Mouse (Mus musculus): ENCODE measurements at regions not wholly inside any gene's neighbourhood (a gene's known extent, or its start where the extent isn't known, plus 50 kb on each side); places are given as distances from the start of the nearest gene placed in this dataset.

GRCm38 (mm10) chr15:36893407-36893969 is 114.1 kb downstream of the Zfp706 start:
- no peak overlapping the region for H3K4me3 ChIP-seq (ENCODE audit: insufficient read depth in 1 of 2, low read depth in 2 of 2, low read length in 2 of 2)
- H3K9me3 ChIP-seq (ENCODE audit: control insufficient read depth, low read length), result no peaks in the 10 kb centered on the region
- no peak overlapping the region for H3K27ac ChIP-seq
- H3K4me1 ChIP-seq (replicated peaks; ENCODE audit: control insufficient read depth in 2 of 2, insufficient read depth in 2 of 2, low read length in 1 of 2), result no peaks in the 10 kb centered on the region
- H3K9ac ChIP-seq (replicated peaks), result no peak overlapping the region
- TF ChIP-seq EP300 (IDR thresholded peaks at IDR 0.05; ENCODE audit: low read depth) (no peak), CTCF (IDR thresholded peaks at IDR 0.05; ENCODE audit: low read depth) (no peak)
- ATAC-seq (ENCODE audit: insufficient read depth), result no peak
- H3K36me3 ChIP-seq (replicated peaks; ENCODE audit: control insufficient read depth, insufficient read depth, low read depth), result no peaks in the 10 kb centered on the region
- peaks cover 4% of the 10 kb centered on the region for H3K27me3 ChIP-seq (ENCODE audit: control insufficient read depth, insufficient read depth, low read length)
- no peak overlapping the region for H3K4me2 ChIP-seq (ENCODE audit: low read depth)
- no peak for DNase-seq (ENCODE audit: low read depth in 3 of 3, low spot score in 3 of 3)
- WGBS (ENCODE audit: insufficient replicate concordance), result 49% methylated on average over 4 of the region's 4 CpGs

- Histone ChIP-seq H3K4me3 (ENCODE audit: insufficient read depth in 1 of 2, low read depth in 2 of 2, low read length in 2 of 2) (no peak overlapping the region), H3K9ac (replicated peaks) (no peak overlapping the region), H3K36me3 (replicated peaks; ENCODE audit: control insufficient read depth, insufficient read depth, low read depth) (no peaks in the 10 kb centered on the region), H3K27me3 (ENCODE audit: control insufficient read depth, insufficient read depth, low read length) (peaks cover 4% of the 10 kb centered on the region), H3K4me2 (ENCODE audit: low read depth) (no peak overlapping the region), H3K9me3 (ENCODE audit: control insufficient read depth, low read length) (no peaks in the 10 kb centered on the region), H3K4me1 (replicated peaks; ENCODE audit: control insufficient read depth in 2 of 2, insufficient read depth in 2 of 2, low read length in 1 of 2) (no peaks in the 10 kb centered on the region), H3K27ac (no peak overlapping the region)
- TF ChIP-seq EP300 (IDR thresholded peaks at IDR 0.05; ENCODE audit: low read depth), result no peak
- no peak for TF ChIP-seq CTCF (IDR thresholded peaks at IDR 0.05; ENCODE audit: low read depth)
- DNase-seq (ENCODE audit: low read depth in 3 of 3, low spot score in 3 of 3) (no peak), ATAC-seq (ENCODE audit: insufficient read depth) (no peak)
- WGBS (ENCODE audit: insufficient replicate concordance), result 28% methylated on average over 15 of the region's 15 CpGs
These were observed 114.9 kb downstream of the Zfp706 start for GRCm38 (mm10) chr15:36892576-36893205.

DNA sequence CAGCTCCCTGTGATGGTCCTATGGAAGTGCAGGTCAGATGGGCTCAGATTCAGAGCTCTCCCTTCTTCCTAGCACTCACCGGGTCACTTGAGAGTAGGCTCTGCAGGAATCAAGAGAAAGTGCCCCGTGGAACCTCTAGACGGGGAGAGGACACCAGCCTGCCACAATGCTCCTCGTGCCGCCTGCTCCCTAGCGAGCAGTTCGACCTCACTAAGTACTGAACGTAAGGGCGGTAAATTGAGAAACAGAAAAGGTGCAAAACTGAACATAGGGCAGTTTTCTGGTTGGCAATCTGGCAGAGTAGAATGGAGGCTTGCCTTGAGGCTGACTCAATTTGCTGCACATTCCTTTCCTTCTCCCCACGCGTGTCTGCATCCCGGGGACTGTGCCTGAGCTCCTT is 115.7 kb downstream of the Zfp706 start:
- no peak overlapping the region for H3K27ac ChIP-seq
- WGBS (ENCODE audit: insufficient replicate concordance), result 26% methylated on average over 12 of the region's 12 CpGs
- H3K36me3 ChIP-seq (replicated peaks; ENCODE audit: control insufficient read depth, insufficient read depth, low read depth), result no peaks in the 10 kb centered on the region
- DNase-seq (ENCODE audit: low read depth in 3 of 3, low spot score in 3 of 3) (no peak), ATAC-seq (ENCODE audit: insufficient read depth) (no peak)
- H3K27me3 ChIP-seq (ENCODE audit: control insufficient read depth, insufficient read depth, low read length), result peaks cover 4% of the 10 kb centered on the region
- H3K9me3 ChIP-seq (ENCODE audit: control insufficient read depth, low read length), result no peaks in the 10 kb centered on the region
- H3K4me3 ChIP-seq (ENCODE audit: insufficient read depth in 1 of 2, low read depth in 2 of 2, low read length in 2 of 2), result no peak overlapping the region
- no peak overlapping the region for H3K9ac ChIP-seq (replicated peaks)
- no peak overlapping the region for H3K4me2 ChIP-seq (ENCODE audit: low read depth)
- no peaks in the 10 kb centered on the region for H3K4me1 ChIP-seq (replicated peaks; ENCODE audit: control insufficient read depth in 2 of 2, insufficient read depth in 2 of 2, low read length in 1 of 2)
- TF ChIP-seq CTCF (IDR thresholded peaks at IDR 0.05; ENCODE audit: low read depth) (no peak), EP300 (IDR thresholded peaks at IDR 0.05; ENCODE audit: low read depth) (no peak)

GRCm38 (mm10) chr15:36891296-36891695 is 116.3 kb downstream of the Zfp706 start:
- Histone ChIP-seq H3K9me3 (ENCODE audit: control insufficient read depth, low read length) (no peaks in the 10 kb centered on the region), H3K9ac (replicated peaks) (no peak overlapping the region), H3K4me1 (replicated peaks; ENCODE audit: control insufficient read depth in 2 of 2, insufficient read depth in 2 of 2, low read length in 1 of 2) (no peaks in the 10 kb centered on the region), H3K4me3 (ENCODE audit: insufficient read depth in 1 of 2, low read depth in 2 of 2, low read length in 2 of 2) (no peak overlapping the region), H3K27ac (no peak overlapping the region), H3K36me3 (replicated peaks; ENCODE audit: control insufficient read depth, insufficient read depth, low read depth) (no peaks in the 10 kb centered on the region), H3K4me2 (ENCODE audit: low read depth) (no peak overlapping the region), H3K27me3 (ENCODE audit: control insufficient read depth, insufficient read depth, low read length) (peaks cover 4% of the 10 kb centered on the region)
- TF ChIP-seq EP300 (IDR thresholded peaks at IDR 0.05; ENCODE audit: low read depth), result no peak
- no peak for TF ChIP-seq CTCF (IDR thresholded peaks at IDR 0.05; ENCODE audit: low read depth)
- WGBS (ENCODE audit: insufficient replicate concordance), result 42% methylated on average over 1 of the region's 1 CpGs
- ATAC-seq (ENCODE audit: insufficient read depth) (no peak), DNase-seq (ENCODE audit: low read depth in 3 of 3, low spot score in 3 of 3) (no peak)

GRCm38 (mm10) chr15:36889072-36889471 is 118.5 kb downstream of the Zfp706 start:
- WGBS (ENCODE audit: insufficient replicate concordance), result 53% methylated on average over 3 of the region's 3 CpGs
- H3K36me3 ChIP-seq (replicated peaks; ENCODE audit: control insufficient read depth, insufficient read depth, low read depth), result no peaks in the 10 kb centered on the region
- H3K27me3 ChIP-seq (ENCODE audit: control insufficient read depth, insufficient read depth, low read length), result peaks cover 4% of the 10 kb centered on the region
- no peak for TF ChIP-seq CTCF (IDR thresholded peaks at IDR 0.05; ENCODE audit: low read depth)
- TF ChIP-seq EP300 (IDR thresholded peaks at IDR 0.05; ENCODE audit: low read depth), result no peak
- H3K4me1 ChIP-seq (replicated peaks; ENCODE audit: control insufficient read depth in 2 of 2, insufficient read depth in 2 of 2, low read length in 1 of 2), result no peaks in the 10 kb centered on the region
- no peak overlapping the region for H3K27ac ChIP-seq
- H3K4me3 ChIP-seq (ENCODE audit: insufficient read depth in 1 of 2, low read depth in 2 of 2, low read length in 2 of 2), result no peak overlapping the region
- H3K4me2 ChIP-seq (ENCODE audit: low read depth), result no peak overlapping the region
- no peak overlapping the region for H3K9ac ChIP-seq (replicated peaks)
- ATAC-seq (ENCODE audit: insufficient read depth) (no peak), DNase-seq (ENCODE audit: low read depth in 3 of 3, low spot score in 3 of 3) (no peak)
- no peaks in the 10 kb centered on the region for H3K9me3 ChIP-seq (ENCODE audit: control insufficient read depth, low read length)
